Mouse (Mus musculus): ENCODE results near the gene Gm20924.
"Not testable (repeated sequence)": the region's sequence is repeated elsewhere in the genome, so short reads cannot be mapped to it uniquely, and the experiment has no call there.

The Gm20924 gene

DNA sequence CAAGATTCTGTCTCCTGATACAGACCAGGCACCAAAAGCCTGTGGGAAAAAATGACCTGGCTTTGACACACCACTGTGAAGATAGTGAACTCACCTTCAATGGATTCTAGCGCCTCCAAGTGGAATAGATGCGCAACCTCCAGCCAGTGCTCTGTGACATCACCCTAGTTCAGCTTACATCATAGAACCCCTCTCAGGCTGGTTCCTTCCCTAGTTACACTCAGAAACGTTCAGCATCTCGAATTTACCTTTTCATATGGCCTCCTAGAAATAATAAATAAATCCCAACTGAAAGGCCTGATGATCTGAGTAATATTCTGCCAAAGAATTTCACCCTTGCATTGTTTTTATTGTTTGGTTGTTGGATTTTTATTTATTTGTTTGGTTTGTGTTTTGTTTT lies at the start of gene Gm20924:
Gene Gm20924, minus strand, starts transcription at position 101 of the 400 bp plus-strand sequence.
- DNase-seq: not testable (repeated sequence)

All from cerebellum, postnatal 10 days (tissue).